8 mouse cellular contexts compared by ENCODE assay signal in genomic region chr4:74252245-74253105, GRCm38 (mm10). TPM values are rescaled to one million over a fixed set of nuclear protein-coding genes. Genes with fewer than 3 reads are reported as not detected.
A peak's percentile ranks its signal among the peaks of the same experiment; 100 is the strongest.
DNase-seq lines count a peak whose midpoint lies in the region; ATAC-seq lines count a peak whose summit lies in the region.

No protein-coding gene starts in this region.

- H3K9me3 ChIP-seq in kidney, embryonic 15.5 days (replicated peaks): no peaks in the 10 kb centered on the region
- no peaks in the 10 kb centered on the region for H3K9me3 ChIP-seq in liver, embryonic 11.5 days (ENCODE audit: control insufficient read depth, low read length)

- peak overlapping the region; percentile 92 for H3K4me3 ChIP-seq in brown adipose tissue, adult 24 weeks (ENCODE audit: insufficient read depth, low read depth, low read length)
- peak overlapping the region; percentile 92 for H3K4me3 ChIP-seq in kidney, embryonic 15.5 days (replicated peaks)
- peak overlapping the region; percentile 88 for H3K4me3 ChIP-seq in liver, embryonic 11.5 days (ENCODE audit: low read depth, low read length)

- peak overlapping the region; percentile 83 for H3K9ac ChIP-seq in kidney, embryonic 15.5 days
- peak overlapping the region; percentile 83 for H3K9ac ChIP-seq in liver, embryonic 11.5 days (ENCODE audit: low read depth, low read length)

- peak; percentile 65 for ATAC-seq in frontal cortex, adult (ENCODE audit: low TSS enrichment)
- peak; percentile 40 for ATAC-seq in kidney, embryonic 15.5 days (replicated peaks; ENCODE audit: low FRiP score)
- peak; percentile 32 for ATAC-seq in liver, embryonic 11.5 days (replicated peaks; ENCODE audit: low FRiP score)
- peak; percentile 11; the same call in 1 of the 2 replicates for ATAC-seq in monocyte, adult 5-6 weeks (replicated peaks; ENCODE audit: insufficient number of reproducible peaks, low FRiP score, low TSS enrichment, poor library complexity, severe bottlenecking)

- peaks cover 2% of the 10 kb centered on the region; the same call in 1 of the 2 replicates for H3K4me1 ChIP-seq in brown adipose tissue, adult 24 weeks (ENCODE audit: control insufficient read depth, insufficient read depth, insufficient read length, low read length)
- H3K4me1 ChIP-seq in kidney, embryonic 15.5 days: 0 out of 2 replicates have a peak, but pooled peaks cover 2% of the 10 kb centered on the region
- peaks cover 3% of the 10 kb centered on the region; the same call in 1 of the 2 replicates for H3K4me1 ChIP-seq in liver, embryonic 11.5 days (replicated peaks; ENCODE audit: control insufficient read depth, insufficient read depth, low read length)

- peak overlapping the region; percentile 56 for H3K27ac ChIP-seq in brown adipose tissue, adult 24 weeks (replicated peaks; ENCODE audit: low read depth, low read length)
- H3K27ac ChIP-seq in kidney, embryonic 15.5 days: peak overlapping the region; percentile 89
- peak overlapping the region; percentile 59; the same call in 1 of the 2 replicates for H3K27ac ChIP-seq in liver, embryonic 11.5 days (ENCODE audit: low read depth, low read length)

- H3K27me3 ChIP-seq in kidney, embryonic 15.5 days: no peaks in the 10 kb centered on the region
- no peaks in the 10 kb centered on the region for H3K27me3 ChIP-seq in liver, embryonic 11.5 days (replicated peaks; ENCODE audit: control insufficient read depth, insufficient read depth, low read length)

- WGBS in kidney, embryonic 15.5 days: under 1% methylated on average over 46 of the region's 46 CpGs
- WGBS in liver, embryonic 11.5 days: under 1% methylated on average over 46 of the region's 46 CpGs

- DNase-seq in urinary bladder, adult 2 months (ENCODE audit: low spot score): peak; percentile 47
- no peak for DNase-seq in urinary bladder, postnatal 4 days (ENCODE audit: low spot score in 2 of 2)
- no peak for DNase-seq in liver, embryonic 11.5 days (ENCODE audit: low spot score)
- no peak for DNase-seq in B cell, adult 2 months

- H3K4me2 ChIP-seq in kidney, embryonic 15.5 days: peak overlapping the region; percentile 80
- H3K4me2 ChIP-seq in liver, embryonic 11.5 days: peak overlapping the region; percentile 84

- no peaks in the 10 kb centered on the region for H3K36me3 ChIP-seq in kidney, embryonic 15.5 days
- no peaks in the 10 kb centered on the region for H3K36me3 ChIP-seq in liver, embryonic 11.5 days (ENCODE audit: control insufficient read depth, insufficient read depth, low read length)

RNA-seq across cellular contexts. Expression of gene Kdm4c, which starts 10.2 kb away (rescaled TPM):
- polyA plus RNA-seq in urinary bladder, adult 2 months (2012; rRNA removed): 10.1 and 12.1 TPM in 2 replicates
- 7.1 and 7.9 TPM in 2 replicates for polyA plus RNA-seq in brown adipose tissue, adult 24 weeks (2012; ENCODE audit: insufficient read depth, insufficient read length, missing spikeins)
- polyA plus RNA-seq in kidney, embryonic 15.5 days (2015; fragmentation: Nextera tagmentation; extraction: Ambion mirVana): 13.2 and 13.4 TPM in 2 replicates
- 9.9 and 10.5 TPM in 2 replicates for polyA plus RNA-seq in liver, embryonic 11.5 days (2014; fragmentation: Nextera tagmentation; extraction: Ambion mirVana)
- 34.8 to 55.5 TPM (median 35.1 TPM) in 3 replicates for total RNA-seq in monocyte, adult 5-6 weeks (2017)

Comparison
In these comparisons a context has a peak if more than half of its experiments do, and no peak if none do; other contexts are left out.
1. ATAC-seq: peak in every context shown above with its lines; median percentile 65 in frontal cortex, adult; 40 in kidney, embryonic 15.5 days; 32 in liver, embryonic 11.5 days; 11 in monocyte, adult 5-6 weeks.